Mouse (Mus musculus): ENCODE measurements around the gene 1700016H13Rik.

1700016H13Rik gene

DNA sequence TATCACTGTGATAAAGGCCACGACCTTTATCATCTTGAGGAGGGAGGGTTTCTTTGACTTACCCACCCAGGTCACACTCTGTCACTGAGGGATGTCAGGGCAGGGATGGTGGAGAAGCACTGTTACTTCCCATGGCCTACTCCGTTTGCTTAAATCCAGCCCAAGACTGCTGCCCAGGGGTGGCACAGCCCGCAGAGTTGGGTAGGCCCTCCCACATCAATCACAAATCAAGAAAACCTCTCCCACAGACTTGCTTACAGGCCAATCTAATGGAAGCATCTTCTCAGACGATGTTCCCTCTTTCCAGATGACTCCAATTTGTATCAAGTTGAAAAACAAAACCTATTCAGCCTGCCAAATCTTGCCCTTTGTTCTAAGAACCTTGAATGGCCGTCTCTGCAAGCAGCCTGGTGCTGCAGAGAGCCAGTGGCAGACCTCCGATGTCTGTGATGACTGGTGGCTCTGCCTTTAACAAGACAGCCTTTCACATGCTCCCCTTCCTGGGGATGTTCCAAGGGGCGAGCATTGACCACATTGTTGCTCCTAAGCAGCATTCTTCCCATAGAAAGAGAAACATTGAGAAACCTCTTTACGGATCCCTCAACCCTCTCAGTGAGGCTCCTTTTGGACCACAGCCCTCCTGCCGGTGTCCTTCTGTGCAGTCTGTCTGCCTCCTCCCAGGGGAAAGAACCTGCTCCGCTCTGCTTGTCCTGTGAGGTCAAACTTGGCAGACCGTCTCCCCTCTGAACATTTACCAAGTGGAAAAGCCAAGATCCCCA lies 52.5 kb downstream of the 1700016H13Rik start:
- DNase-seq (ENCODE audit: low read depth) = peak; percentile 34

GRCm38 (mm10) chr5:103598881-103599280 lies 56.9 kb downstream of the 1700016H13Rik start:
- no peak for DNase-seq (ENCODE audit: low read depth)

DNA sequence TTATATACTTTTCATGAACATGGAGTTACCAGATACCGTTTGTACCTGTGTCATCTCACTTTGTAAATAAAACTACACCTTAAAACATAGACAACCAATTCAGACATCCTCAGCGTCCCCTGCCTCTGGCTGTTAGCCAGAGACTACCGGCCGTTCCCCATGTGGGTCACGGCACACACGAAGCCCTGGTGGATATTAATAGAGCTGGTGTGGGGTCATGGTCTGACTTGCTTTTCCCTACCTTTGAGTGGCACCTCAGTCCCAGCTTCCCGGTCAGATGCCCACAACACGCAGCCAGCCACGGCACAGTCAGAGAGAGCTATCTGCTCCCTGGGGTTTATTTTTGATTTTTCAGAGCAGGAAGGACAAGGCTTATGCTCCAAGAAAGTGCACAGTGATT lies 57.5 kb downstream of the 1700016H13Rik start:
- no peak for DNase-seq (ENCODE audit: low read depth)
